Mouse (Mus musculus) gastrocnemius, postnatal 14 days (tissue): ENCODE results near the gene Vmn1r67. TPM values are rescaled to one million over a fixed set of nuclear protein-coding genes. Genes with fewer than 3 reads are reported as not detected.
A peak's percentile ranks its signal among the peaks of the same experiment; 100 is the strongest.

Source experiments
- DNase-seq: peaks from one replicate; pipeline ENCODE4 v3.0.0; 2021; ENCODE audit warnings: mixed read lengths
- intact Hi-C: fragments of 180-260 bp; cut with DNase I; formaldehyde crosslinking; loops from one replicate; pipeline ENCODE4 v1.15.1; 2025; ENCODE audit warnings: low total_unique reads
- long read RNA-seq, 2 experiments: library from polyadenylated mRNA; stranded (forward); transcript quantifications; one replicate each; pipeline ENCODE4 v2.0.0; 2021
- total RNA-seq, 2 experiments: library from RNA; stranded (reverse); gene quantifications; 2 replicates each; pipeline ENCODE4 v1.2.3; 2021

Vmn1r67 gene
- not detected for total RNA-seq
- long read RNA-seq, experiment 1, result 0 reads
- long read RNA-seq, experiment 2, result 0 reads

DNA sequence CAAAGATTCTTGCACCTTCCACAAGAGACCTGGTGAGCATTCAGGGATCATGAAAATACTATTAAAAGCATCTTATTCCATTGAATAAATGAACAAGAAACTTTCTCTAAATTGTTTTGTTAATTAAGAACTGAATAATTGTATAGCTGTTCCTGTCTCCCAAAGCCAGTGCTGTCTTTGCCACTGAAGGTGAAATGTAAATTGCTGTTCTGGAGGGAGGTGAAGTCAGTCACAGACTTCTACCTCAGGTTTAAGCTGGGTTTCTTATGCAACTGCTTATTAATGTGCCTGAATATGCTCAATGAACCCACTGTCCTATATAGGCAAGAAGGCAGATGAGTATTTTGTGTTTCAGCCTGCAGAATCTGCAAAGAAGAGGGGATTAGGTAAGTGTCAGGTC lies at the start of gene Vmn1r67:
TSS of gene Vmn1r67 (plus strand) at position 301 of the 400 bp plus-strand sequence.
- no peak for DNase-seq
- intact Hi-C loops, result no loop called here

DNA sequence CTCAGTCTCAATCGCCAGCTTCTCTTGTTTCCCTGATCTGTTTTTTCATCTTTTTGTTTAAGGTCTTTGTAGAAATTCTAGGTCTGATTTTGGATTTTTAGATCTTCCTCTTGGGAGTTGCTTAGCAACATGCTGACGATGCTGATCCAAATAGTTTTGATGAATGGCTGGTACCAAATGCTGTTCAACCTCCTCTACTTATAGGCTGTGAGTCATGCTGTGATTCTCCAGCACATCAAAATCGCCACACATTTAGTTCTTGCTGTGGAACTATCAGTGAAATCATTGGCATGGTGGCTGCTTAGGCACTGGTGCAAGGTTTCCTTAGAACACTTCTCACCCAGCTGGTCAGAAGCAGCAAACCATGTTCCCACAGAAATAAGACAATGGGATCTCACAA lies 15.0 kb downstream of the Vmn1r67 start:
- intact Hi-C loops, result no loop called here
- no peak for DNase-seq

DNA sequence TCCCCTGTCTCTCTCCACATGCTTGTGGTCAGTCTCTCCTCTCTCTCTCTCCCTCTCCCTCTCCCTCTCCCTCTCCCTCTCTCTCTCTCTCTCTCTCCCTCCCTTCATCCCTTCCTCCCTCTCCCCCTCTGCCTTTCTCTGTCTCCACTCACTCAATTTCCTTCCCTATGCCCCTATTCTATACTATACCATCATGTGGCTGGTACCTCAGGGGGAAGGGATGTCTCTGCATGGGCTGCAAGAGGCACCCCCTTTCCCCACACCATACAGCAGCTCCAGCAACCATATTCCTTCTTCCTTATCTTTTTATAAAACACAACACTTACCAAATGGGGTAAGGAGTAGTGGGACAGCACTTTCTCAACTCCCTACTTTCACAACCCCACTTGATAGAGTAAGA lies 36.7 kb downstream of the Vmn1r67 start:
- intact Hi-C loops, result no loop called here
- no peak for DNase-seq

DNA sequence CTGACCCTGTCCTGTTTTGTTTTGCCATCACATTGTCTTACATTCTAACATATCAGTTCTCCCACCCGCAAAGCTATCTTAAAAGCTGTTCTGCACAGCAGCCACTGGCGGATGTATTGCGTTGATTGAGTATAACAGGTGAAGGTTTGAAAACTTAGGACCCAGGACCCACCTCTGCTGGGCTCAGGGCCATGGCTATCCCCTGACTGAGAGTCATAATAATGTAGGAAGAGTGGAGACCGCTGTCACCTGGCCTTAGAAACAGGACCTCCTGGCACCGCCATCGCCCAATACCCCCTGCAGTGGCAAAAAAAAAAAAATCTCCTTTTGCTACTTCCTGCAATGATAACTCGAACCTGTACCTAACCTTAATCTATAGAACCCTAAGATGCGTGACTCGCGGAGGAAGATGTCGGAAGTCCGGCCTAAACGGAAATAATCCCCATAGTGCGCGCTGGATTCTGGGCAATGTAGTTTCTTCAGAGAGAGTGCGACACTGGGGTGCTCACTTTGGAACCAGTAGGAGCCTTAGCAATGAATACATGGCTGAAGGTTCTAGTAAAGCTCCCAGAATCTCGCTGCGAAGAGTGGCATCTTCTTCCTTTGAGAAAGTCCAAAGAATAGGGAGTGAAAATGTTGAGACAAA lies 37.6 kb downstream of the Vmn1r67 start:
- intact Hi-C loops, result no loop called here
- no peak for DNase-seq

DNA sequence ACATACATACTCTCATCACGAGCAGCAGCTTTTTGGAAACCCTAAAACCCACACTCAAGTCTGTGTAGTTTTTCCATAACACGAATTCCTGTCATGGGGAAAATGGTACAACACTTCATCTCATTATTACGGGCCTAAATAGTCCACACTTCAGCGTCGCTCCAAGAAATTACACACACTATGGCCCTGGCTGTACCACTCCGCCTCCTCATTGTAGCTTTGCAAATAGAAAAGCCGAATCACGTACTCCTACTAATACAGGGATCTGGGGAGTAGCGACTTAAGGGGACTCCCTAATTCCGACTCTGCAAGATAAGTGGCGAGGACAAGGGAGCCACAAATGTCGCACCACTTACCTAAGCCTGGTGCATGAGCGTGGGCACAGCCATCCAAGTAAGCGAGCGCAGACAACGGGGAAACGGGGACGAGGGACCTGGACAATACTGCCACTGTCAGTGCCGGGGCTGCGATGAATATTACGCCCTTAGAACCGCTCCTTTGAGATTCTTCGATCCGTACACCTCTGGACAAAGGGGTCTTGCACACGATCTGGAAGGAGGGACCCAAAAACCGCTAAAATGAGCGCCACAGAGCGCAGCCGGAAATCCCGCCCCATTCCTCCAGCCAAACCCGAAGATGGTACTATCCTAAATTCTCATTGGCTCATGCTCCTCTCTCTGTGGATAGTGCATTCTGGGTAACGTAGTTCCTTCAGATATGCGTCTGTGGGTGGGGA lies 51.8 kb downstream of the Vmn1r67 start, which contains the start of gene Zik1:
TSS of gene Zik1 (minus strand) at position 609 of the 736 bp plus-strand sequence.
- peak; percentile 51 for DNase-seq
- intact Hi-C loops, result no loop called here

DNA sequence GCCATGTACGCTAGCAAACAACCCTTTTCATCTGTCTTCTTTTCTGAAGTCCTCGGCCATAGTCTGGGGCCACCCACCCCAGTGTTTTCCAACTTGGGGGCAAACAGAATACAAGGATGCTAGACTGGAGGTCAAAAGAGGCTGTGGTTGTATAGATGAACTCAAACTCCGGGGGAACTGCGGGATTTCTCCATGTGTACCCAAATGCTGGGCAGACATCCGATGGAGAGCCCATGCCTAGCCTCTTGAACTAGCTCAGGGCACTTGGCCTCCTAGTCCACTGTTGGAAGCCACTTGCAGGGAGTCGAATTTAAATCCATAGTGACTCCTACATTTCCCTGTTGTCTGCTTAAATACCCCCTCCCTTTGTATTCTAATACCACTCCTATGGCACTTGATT lies 52.4 kb downstream of the Vmn1r67 start:
- intact Hi-C loops, result no loop called here

More for the DNA sequence above, 52.4 kb downstream of the Vmn1r67 start:
- no peak for DNase-seq

Other genes with a start within 250 kb of the Vmn1r67 start
- gene Vmn1r66, start 165.3 kb upstream of the Vmn1r67 start, total RNA-seq, result not detected
- gene Zik1, start 52.1 kb downstream of the Vmn1r67 start, total RNA-seq, result 1 to 10 TPM; 1.5 to 1.6 TPM
- not detected for gene Vmn1r68, start 115.2 kb downstream of the Vmn1r67 start, total RNA-seq
- gene Vmn1r69, start 170.3 kb downstream of the Vmn1r67 start, total RNA-seq, result not detected
- not detected for gene Vmn1r70, start 188.2 kb downstream of the Vmn1r67 start, total RNA-seq
- gene Nlrp4b, start 244.5 kb downstream of the Vmn1r67 start, total RNA-seq, result not detected